Mouse (Mus musculus) neural tube, embryonic 12.5 days (tissue): ENCODE results near the gene Speer4d. TPM values are rescaled to one million over a fixed set of nuclear protein-coding genes. Genes with fewer than 3 reads are reported as not detected.
"Not testable (repeated sequence)": the region's sequence is repeated elsewhere in the genome, so short reads cannot be mapped to it uniquely, and the experiment has no call there.

Source experiments
- ATAC-seq: fragments of 200-750 bp; cut with Nextera tagmentation; 2 replicates; pipeline ENCODE4 v1.8.0; 2017; ENCODE audit warnings: low read depth, mild to moderate bottlenecking, moderate TSS enrichment, moderate library complexity; ENCODE audit not compliant: low FRiP score
- H3K27ac ChIP-seq: fragments of 300-500 bp; sonication (generic); 2 replicates; pipeline ENCODE4 v1.5.1; 2016
- H3K27me3 ChIP-seq: fragments of 300-500 bp; sonication (generic); replicated peaks from 2 replicates; pipeline ENCODE4 v1.6.1; 2016; ENCODE audit warnings: mild to moderate bottlenecking
- H3K36me3 ChIP-seq: fragments of 300-500 bp; sonication (generic); 2 replicates; pipeline ENCODE4 v1.6.1; 2016; ENCODE audit warnings: mild to moderate bottlenecking
- H3K4me1 ChIP-seq: fragments of 300-500 bp; sonication (generic); 2 replicates; pipeline ENCODE4 v1.6.1; 2016
- H3K4me2 ChIP-seq: fragments of 300-500 bp; sonication (generic); replicated peaks from 2 replicates; pipeline ENCODE4 v1.6.1; 2016; ENCODE audit warnings: mild to moderate bottlenecking
- H3K4me3 ChIP-seq: fragments of 300-500 bp; sonication (generic); 2 replicates; pipeline ENCODE4 v1.5.1; 2016
- H3K9ac ChIP-seq: fragments of 300-500 bp; sonication (generic); 2 replicates; pipeline ENCODE4 v1.6.1; 2016; ENCODE audit warnings: mild to moderate bottlenecking
- H3K9me3 ChIP-seq: fragments of 300-500 bp; sonication (generic); 2 replicates; pipeline ENCODE4 v1.6.1; 2016; ENCODE audit warnings: mild to moderate bottlenecking
- WGBS: fragments of 180-500 bp; shearing (Covaris S2); methylation state at CpG from one replicate; pipeline ENCODE4 v1.1.7; 2016; 5-methylcytosine and 5-hydroxymethylcytosine counted together
- polyA plus RNA-seq: library from polyadenylated mRNA; unstranded; fragments of >200 nt; fragmentation: Nextera tagmentation; extraction: Ambion mirVana; gene quantifications from 2 replicates; pipeline ENCODE4 v1.2.1, GENCODE M21; 2016

Gene Speer4d
- polyA plus RNA-seq, 1 experiment from 2014 or later: not detected

- H3K4me1 ChIP-seq, H3K27ac ChIP-seq, ATAC-seq, H3K4me2 ChIP-seq, H3K4me3 ChIP-seq, H3K9ac ChIP-seq, H3K27me3 ChIP-seq, H3K36me3 ChIP-seq: not testable (repeated sequence)
- 79% methylated on average over 8 of the region's 8 CpGs for WGBS
- H3K9me3 ChIP-seq: peaks cover 31% of the 10 kb centered on the region
These were observed 15.3 kb upstream of the Speer4d start for GRCm38 (mm10) chr5:15603585-15603984.

DNA sequence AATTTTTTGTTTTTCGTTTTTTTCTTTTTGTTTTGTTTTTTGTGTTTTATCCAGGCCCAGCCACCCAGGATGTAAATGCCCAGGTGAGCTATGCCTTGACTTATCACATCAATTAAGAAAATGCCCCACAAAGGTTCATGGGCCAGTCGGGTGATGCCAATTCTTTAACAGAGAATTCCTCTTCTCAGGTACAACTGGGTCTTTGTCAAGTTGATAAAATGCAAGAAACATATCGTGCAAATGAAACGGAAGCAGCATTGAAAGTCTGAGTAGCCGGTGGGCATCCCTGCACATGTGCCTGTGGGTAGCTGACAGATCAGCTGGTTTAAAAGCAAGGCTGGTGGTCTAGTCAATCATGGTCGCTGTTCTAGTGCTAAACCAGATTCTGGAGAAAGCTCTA lies 12.2 kb upstream of the Speer4d start:
- H3K27ac ChIP-seq, H3K36me3 ChIP-seq, H3K4me2 ChIP-seq, H3K4me1 ChIP-seq, H3K4me3 ChIP-seq, H3K9ac ChIP-seq, H3K27me3 ChIP-seq: not testable (repeated sequence)
- H3K9me3 ChIP-seq: peaks cover 23% of the 10 kb centered on the region
- 67% methylated on average over 6 of the region's 6 CpGs for WGBS
- peak; percentile 61; the same call in 1 of the 2 replicates for ATAC-seq

DNA sequence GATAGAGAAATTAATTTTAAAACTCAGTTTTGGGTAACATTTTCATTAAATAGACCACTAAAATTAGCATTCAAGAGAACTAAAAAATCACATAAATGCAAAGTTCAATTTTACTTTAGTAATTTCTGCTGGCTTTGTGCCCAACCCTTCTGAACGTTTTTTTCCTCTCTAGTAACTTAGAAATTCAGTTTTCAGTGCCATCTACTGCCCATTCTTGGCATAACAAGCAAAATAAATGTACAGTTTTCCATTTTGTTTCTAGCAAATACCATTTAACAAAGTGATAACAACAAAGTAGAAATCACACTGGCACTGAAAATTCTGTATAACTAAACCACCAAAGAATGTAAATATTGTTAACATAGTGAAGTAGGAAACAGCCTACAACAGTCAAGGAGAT lies 8.2 kb upstream of the Speer4d start:
- H3K9me3 ChIP-seq, ATAC-seq, H3K4me1 ChIP-seq, H3K4me2 ChIP-seq, H3K4me3 ChIP-seq, H3K27me3 ChIP-seq, H3K27ac ChIP-seq, H3K36me3 ChIP-seq, H3K9ac ChIP-seq: not testable (repeated sequence)
- WGBS: 13% methylated on average over 1 of the region's 1 CpGs

- not testable (repeated sequence) for H3K4me2 ChIP-seq, H3K27ac ChIP-seq, ATAC-seq, H3K27me3 ChIP-seq, H3K9ac ChIP-seq, H3K4me1 ChIP-seq, H3K36me3 ChIP-seq, H3K4me3 ChIP-seq
- H3K9me3 ChIP-seq: peaks cover 10% of the 10 kb centered on the region
- WGBS: 79% methylated on average over 3 of the region's 3 CpGs
These were observed 2.7 kb upstream of the Speer4d start for GRCm38 (mm10) chr5:15616195-15616594.

- H3K27me3 ChIP-seq, H3K4me2 ChIP-seq, H3K27ac ChIP-seq, H3K36me3 ChIP-seq, ATAC-seq, H3K4me1 ChIP-seq, H3K4me3 ChIP-seq, H3K9ac ChIP-seq, H3K9me3 ChIP-seq: not testable (repeated sequence)
- 32% methylated on average over 1 of the region's 1 CpGs for WGBS
These were observed 9.3 kb downstream of the Speer4d start for GRCm38 (mm10) chr5:15628136-15628535.

GRCm38 (mm10) chr5:15630068-15630467 lies 11.2 kb downstream of the Speer4d start:
- 32% methylated on average over 5 of the region's 5 CpGs for WGBS
- H3K9me3 ChIP-seq, H3K27ac ChIP-seq, H3K9ac ChIP-seq, H3K4me3 ChIP-seq, H3K36me3 ChIP-seq, H3K27me3 ChIP-seq, H3K4me1 ChIP-seq, ATAC-seq, H3K4me2 ChIP-seq: not testable (repeated sequence)

GRCm38 (mm10) chr5:15637637-15638036 lies 18.8 kb downstream of the Speer4d start:
- H3K9ac ChIP-seq, H3K27me3 ChIP-seq, H3K9me3 ChIP-seq, H3K36me3 ChIP-seq, H3K4me1 ChIP-seq, H3K4me2 ChIP-seq, H3K4me3 ChIP-seq, H3K27ac ChIP-seq: not testable (repeated sequence)
- 65% methylated on average over 2 of the region's 2 CpGs for WGBS
- ATAC-seq: peak; percentile 71; the same call in 1 of the 2 replicates

DNA sequence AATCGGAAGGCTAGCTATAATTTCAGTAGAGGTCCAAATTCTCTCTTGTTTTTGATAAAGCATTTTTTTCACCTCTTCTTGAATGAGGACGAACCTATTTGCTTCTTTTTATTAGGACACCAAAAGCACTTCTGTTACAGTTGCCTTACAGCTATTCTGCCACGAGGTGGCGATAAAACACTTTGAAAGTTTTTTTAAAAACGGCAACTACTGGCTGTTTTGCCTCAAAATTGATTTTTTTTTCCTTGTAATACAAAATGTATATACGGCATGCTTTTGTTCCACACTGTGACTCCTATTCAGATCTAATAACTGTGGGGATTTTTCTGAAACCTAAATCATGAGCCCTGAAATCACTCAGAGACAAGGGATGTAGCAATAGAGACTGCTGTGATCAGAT lies 26.8 kb downstream of the Speer4d start:
- H3K36me3 ChIP-seq, H3K4me3 ChIP-seq, ATAC-seq, H3K4me1 ChIP-seq, H3K4me2 ChIP-seq, H3K9ac ChIP-seq, H3K27ac ChIP-seq, H3K9me3 ChIP-seq, H3K27me3 ChIP-seq: not testable (repeated sequence)
- 33% methylated on average over 6 of the region's 6 CpGs for WGBS

GRCm38 (mm10) chr5:15652334-15652733 lies 33.5 kb downstream of the Speer4d start:
- H3K27ac ChIP-seq, ATAC-seq, H3K9ac ChIP-seq, H3K9me3 ChIP-seq, H3K27me3 ChIP-seq, H3K4me1 ChIP-seq, H3K4me3 ChIP-seq, H3K36me3 ChIP-seq, H3K4me2 ChIP-seq: not testable (repeated sequence)
- WGBS: 65% methylated on average over 2 of the region's 2 CpGs

- not testable (repeated sequence) for H3K4me1 ChIP-seq, ATAC-seq, H3K36me3 ChIP-seq, H3K27ac ChIP-seq, H3K9ac ChIP-seq, H3K4me3 ChIP-seq, H3K27me3 ChIP-seq, H3K4me2 ChIP-seq
- WGBS: 78% methylated on average over 1 of the region's 1 CpGs
- peaks cover 10% of the 10 kb centered on the region for H3K9me3 ChIP-seq
These were observed 38.1 kb downstream of the Speer4d start, which contains the start of gene 4930572O03Rik for GRCm38 (mm10) chr5:15656959-15657358. Gene 4930572O03Rik, minus strand, starts transcription at chr5:15657059.

DNA sequence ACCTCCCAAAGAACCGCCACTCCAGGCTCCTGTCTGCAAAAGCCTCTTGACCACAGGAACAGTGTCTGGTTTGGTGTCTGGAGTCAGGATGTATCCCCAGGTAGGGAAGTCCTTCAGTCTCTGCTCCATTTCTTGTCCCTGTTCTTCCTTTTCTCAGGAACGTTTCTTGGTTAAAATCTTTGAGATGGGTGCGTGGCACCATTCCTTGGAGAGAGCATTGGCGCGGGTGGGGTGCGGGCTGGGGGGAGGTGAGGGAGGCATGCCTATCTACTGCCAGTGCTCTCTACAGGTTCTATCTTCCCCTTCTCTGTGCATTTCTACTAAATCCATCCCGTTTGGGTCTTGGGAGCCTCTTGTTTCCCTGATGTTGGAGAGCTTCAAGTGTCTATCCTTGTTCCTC lies 45.0 kb downstream of the Speer4d start:
- not testable (repeated sequence) for H3K4me1 ChIP-seq, H3K36me3 ChIP-seq, ATAC-seq, H3K4me3 ChIP-seq, H3K27ac ChIP-seq, H3K9me3 ChIP-seq, H3K4me2 ChIP-seq, H3K9ac ChIP-seq, H3K27me3 ChIP-seq
- WGBS: 72% methylated on average over 7 of the region's 7 CpGs

DNA sequence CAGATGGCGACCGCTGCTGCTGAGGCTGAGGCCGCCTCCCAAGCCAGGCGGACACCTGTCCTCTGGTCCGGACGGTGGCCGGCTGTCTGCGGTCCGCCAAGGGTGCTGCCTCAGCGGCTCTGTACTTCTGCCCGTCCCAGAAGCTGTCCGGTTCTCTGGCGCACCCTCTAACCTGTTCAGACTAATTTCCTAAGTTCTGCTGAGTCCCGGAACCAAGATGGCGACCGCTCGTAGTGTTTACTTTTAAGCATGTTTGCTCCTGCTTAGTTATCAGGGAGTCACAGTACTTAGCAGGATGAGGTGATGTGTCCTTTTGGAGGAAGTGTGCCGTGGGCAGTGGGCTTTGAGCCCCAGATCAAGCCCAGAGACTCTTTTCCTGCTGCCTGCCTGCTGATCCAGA lies 51.9 kb downstream of the Speer4d start:
- H3K4me3 ChIP-seq, H3K9ac ChIP-seq, H3K36me3 ChIP-seq, H3K4me2 ChIP-seq, H3K27me3 ChIP-seq, H3K4me1 ChIP-seq, H3K9me3 ChIP-seq, H3K27ac ChIP-seq: not testable (repeated sequence)
- 0 out of 2 replicates have a peak, but pooled peaks have one; percentile 44 for ATAC-seq
- 93% methylated on average over 18 of the region's 18 CpGs for WGBS
